Mouse (Mus musculus): ENCODE measurements around the gene Rimbp2. TPM values are rescaled to one million over a fixed set of nuclear protein-coding genes. Genes with fewer than 3 reads are reported as not detected.

Rimbp2 gene
- polyA plus RNA-seq, 1 experiment: not detected

- Histone ChIP-seq H3K4me1 (no peaks in the 10 kb centered on the region), H3K36me3 (replicated peaks; ENCODE audit: low read length) (no peaks in the 10 kb centered on the region), H3K27me3 (replicated peaks) (no peaks in the 10 kb centered on the region), H3K9me3 (peaks cover 48% of the 10 kb centered on the region), H3K4me3 (replicated peaks) (no peak overlapping the region)
- TF ChIP-seq GATA1 (IDR thresholded peaks at IDR 0.05; ENCODE audit: borderline replicate concordance, low read length) (no peak), FLI1 (IDR thresholded peaks at IDR 0.05; ENCODE audit: low read length) (no peak)
Observed at GRCm38 (mm10) chr5:128899971-128900370, 53.3 kb downstream of the Rimbp2 start.

- no peaks in the 10 kb centered on the region for H3K27me3 ChIP-seq (replicated peaks)
- peaks cover 46% of the 10 kb centered on the region for H3K9me3 ChIP-seq
- H3K36me3 ChIP-seq (replicated peaks; ENCODE audit: low read length): no peaks in the 10 kb centered on the region
- TF ChIP-seq FLI1 (IDR thresholded peaks at IDR 0.05; ENCODE audit: low read length): no peak
- no peak for TF ChIP-seq GATA1 (IDR thresholded peaks at IDR 0.05; ENCODE audit: borderline replicate concordance, low read length)
- no peaks in the 10 kb centered on the region for H3K4me1 ChIP-seq
- H3K4me3 ChIP-seq (replicated peaks): no peak overlapping the region
Observed at GRCm38 (mm10) chr5:128894921-128895320, 58.4 kb downstream of the Rimbp2 start.

- peaks cover 34% of the 10 kb centered on the region for H3K9me3 ChIP-seq
- no peaks in the 10 kb centered on the region for H3K4me1 ChIP-seq
- no peak overlapping the region for H3K4me3 ChIP-seq (replicated peaks)
Observed at GRCm38 (mm10) chr5:128887546-128887945, 65.7 kb downstream of the Rimbp2 start.

GRCm38 (mm10) chr5:128884320-128884719 lies 69.0 kb downstream of the Rimbp2 start:
- Histone ChIP-seq H3K9me3 (peaks cover 20% of the 10 kb centered on the region), H3K4me1 (no peaks in the 10 kb centered on the region), H3K36me3 (replicated peaks; ENCODE audit: low read length) (no peaks in the 10 kb centered on the region), H3K27me3 (replicated peaks) (no peaks in the 10 kb centered on the region), H3K4me3 (replicated peaks) (no peak overlapping the region)
- TF ChIP-seq FLI1 (IDR thresholded peaks at IDR 0.05; ENCODE audit: low read length): no peak
- no peak for TF ChIP-seq GATA1 (IDR thresholded peaks at IDR 0.05; ENCODE audit: borderline replicate concordance, low read length)

More at GRCm38 (mm10) chr5:128887546-128887945, 65.7 kb downstream of the Rimbp2 start:
- Histone ChIP-seq H3K27me3 (replicated peaks) (no peaks in the 10 kb centered on the region), H3K36me3 (replicated peaks; ENCODE audit: low read length) (no peaks in the 10 kb centered on the region)
- TF ChIP-seq FLI1 (IDR thresholded peaks at IDR 0.05; ENCODE audit: low read length) (no peak), GATA1 (IDR thresholded peaks at IDR 0.05; ENCODE audit: borderline replicate concordance, low read length) (no peak)

- Histone ChIP-seq H3K36me3 (replicated peaks; ENCODE audit: low read length) (no peaks in the 10 kb centered on the region), H3K4me1 (peaks cover 3% of the 10 kb centered on the region; the same call in 1 of the 2 replicates), H3K4me3 (replicated peaks) (no peak overlapping the region), H3K9me3 (peaks cover 16% of the 10 kb centered on the region), H3K27me3 (replicated peaks) (peaks cover 5% of the 10 kb centered on the region)
- TF ChIP-seq FLI1 (IDR thresholded peaks at IDR 0.05; ENCODE audit: low read length) (no peak), GATA1 (IDR thresholded peaks at IDR 0.05; ENCODE audit: borderline replicate concordance, low read length) (no peak)
Observed at GRCm38 (mm10) chr5:128879092-128879491, 74.2 kb downstream of the Rimbp2 start.

- Histone ChIP-seq H3K27me3 (replicated peaks) (peaks cover 5% of the 10 kb centered on the region), H3K4me1 (peaks cover 3% of the 10 kb centered on the region; the same call in 1 of the 2 replicates), H3K4me3 (replicated peaks) (no peak overlapping the region), H3K9me3 (0 out of 2 replicates have a peak, but pooled peaks cover 8% of the 10 kb centered on the region), H3K36me3 (replicated peaks; ENCODE audit: low read length) (no peaks in the 10 kb centered on the region)
- no peak for TF ChIP-seq FLI1 (IDR thresholded peaks at IDR 0.05; ENCODE audit: low read length)
Observed at GRCm38 (mm10) chr5:128877425-128878035, 75.8 kb downstream of the Rimbp2 start.

GRCm38 (mm10) chr5:128871706-128872105 lies 81.6 kb downstream of the Rimbp2 start:
- Histone ChIP-seq H3K36me3 (replicated peaks; ENCODE audit: low read length) (no peaks in the 10 kb centered on the region), H3K4me3 (replicated peaks) (no peak overlapping the region), H3K4me1 (no peaks in the 10 kb centered on the region), H3K9me3 (peaks cover 15% of the 10 kb centered on the region), H3K27me3 (replicated peaks) (no peaks in the 10 kb centered on the region)
- no peak for TF ChIP-seq GATA1 (IDR thresholded peaks at IDR 0.05; ENCODE audit: borderline replicate concordance, low read length)
- no peak for TF ChIP-seq FLI1 (IDR thresholded peaks at IDR 0.05; ENCODE audit: low read length)

- H3K9me3 ChIP-seq: peaks cover 27% of the 10 kb centered on the region
Observed at GRCm38 (mm10) chr5:128866811-128867210, 86.5 kb downstream of the Rimbp2 start.

GRCm38 (mm10) chr5:128866291-128866690 lies 87.0 kb downstream of the Rimbp2 start:
- no peaks in the 10 kb centered on the region for H3K4me1 ChIP-seq
- H3K4me3 ChIP-seq (replicated peaks): no peak overlapping the region
- H3K9me3 ChIP-seq: peaks cover 27% of the 10 kb centered on the region
- TF ChIP-seq FLI1 (IDR thresholded peaks at IDR 0.05; ENCODE audit: low read length): no peak
- TF ChIP-seq GATA1 (IDR thresholded peaks at IDR 0.05; ENCODE audit: borderline replicate concordance, low read length): no peak
- H3K36me3 ChIP-seq (replicated peaks; ENCODE audit: low read length): no peaks in the 10 kb centered on the region
- H3K27me3 ChIP-seq (replicated peaks): no peaks in the 10 kb centered on the region

More at GRCm38 (mm10) chr5:128866811-128867210, 86.5 kb downstream of the Rimbp2 start:
- H3K4me3 ChIP-seq (replicated peaks): no peak overlapping the region
- TF ChIP-seq FLI1 (IDR thresholded peaks at IDR 0.05; ENCODE audit: low read length) (no peak), GATA1 (IDR thresholded peaks at IDR 0.05; ENCODE audit: borderline replicate concordance, low read length) (no peak)
- no peaks in the 10 kb centered on the region for H3K4me1 ChIP-seq
- H3K36me3 ChIP-seq (replicated peaks; ENCODE audit: low read length): no peaks in the 10 kb centered on the region
- H3K27me3 ChIP-seq (replicated peaks): no peaks in the 10 kb centered on the region

GRCm38 (mm10) chr5:128863497-128863896 lies 89.8 kb downstream of the Rimbp2 start:
- no peaks in the 10 kb centered on the region for H3K36me3 ChIP-seq (replicated peaks; ENCODE audit: low read length)
- H3K9me3 ChIP-seq: peaks cover 32% of the 10 kb centered on the region
- H3K4me3 ChIP-seq (replicated peaks): no peak overlapping the region
- no peaks in the 10 kb centered on the region for H3K4me1 ChIP-seq
- H3K27me3 ChIP-seq (replicated peaks): no peaks in the 10 kb centered on the region
- no peak for TF ChIP-seq GATA1 (IDR thresholded peaks at IDR 0.05; ENCODE audit: borderline replicate concordance, low read length)
- TF ChIP-seq FLI1 (IDR thresholded peaks at IDR 0.05; ENCODE audit: low read length): no peak
